Mouse (Mus musculus): Measurements from ENCODE around the gene Tmem253. TPM values are rescaled to one million over a fixed set of nuclear protein-coding genes. Genes with fewer than 3 reads are reported as not detected.
"Not testable (repeated sequence)": the region's sequence is repeated elsewhere in the genome, so short reads cannot be mapped to it uniquely, and the experiment has no call there.

Tmem253 gene
- polyA plus RNA-seq, 1 experiment from 2014 or later = 12.8 TPM

- H3K4me1 ChIP-seq (ENCODE audit: control insufficient read depth, insufficient read depth, low read length) = peaks cover 16% of the 10 kb centered on the region
- 87% methylated on average over 2 of the region's 2 CpGs for WGBS
- ATAC-seq (ENCODE audit: insufficient read depth, low FRiP score) = no peak
- no peak overlapping the region for H3K27ac ChIP-seq (ENCODE audit: low read length)
- H3K9ac ChIP-seq (ENCODE audit: low read length) = no peak overlapping the region
- no peak overlapping the region for H3K4me3 ChIP-seq (replicated peaks; ENCODE audit: low read length)
- no peaks in the 10 kb centered on the region for H3K9me3 ChIP-seq (replicated peaks; ENCODE audit: control insufficient read depth, low read length)
- H3K27me3 ChIP-seq (ENCODE audit: control insufficient read depth, insufficient read depth, low read length) = no peaks in the 10 kb centered on the region
- H3K4me2 ChIP-seq (ENCODE audit: low read depth, low read length) = no peak overlapping the region
- no peaks in the 10 kb centered on the region for H3K36me3 ChIP-seq (ENCODE audit: control insufficient read depth, insufficient read depth, low read length)
Observed at GRCm38 (mm10) chr14:52024133-52024532, 8.7 kb downstream of the Tmem253 start.

- Histone ChIP-seq H3K4me2 (ENCODE audit: low read depth, low read length) (no peak overlapping the region), H3K4me3 (replicated peaks; ENCODE audit: low read length) (no peak overlapping the region), H3K4me1 (ENCODE audit: control insufficient read depth, insufficient read depth, low read length) (peaks cover 12% of the 10 kb centered on the region), H3K27ac (ENCODE audit: low read length) (no peak overlapping the region), H3K9ac (ENCODE audit: low read length) (no peak overlapping the region), H3K27me3 (ENCODE audit: control insufficient read depth, insufficient read depth, low read length) (no peaks in the 10 kb centered on the region), H3K36me3 (ENCODE audit: control insufficient read depth, insufficient read depth, low read length) (no peaks in the 10 kb centered on the region), H3K9me3 (replicated peaks; ENCODE audit: control insufficient read depth, low read length) (no peaks in the 10 kb centered on the region)
- 73% methylated on average over 4 of the region's 4 CpGs for WGBS
- ATAC-seq (ENCODE audit: insufficient read depth, low FRiP score) = no peak
Observed at GRCm38 (mm10) chr14:52026342-52026741, 10.9 kb downstream of the Tmem253 start.

GRCm38 (mm10) chr14:52035926-52036325 lies 20.5 kb downstream of the Tmem253 start:
- Histone ChIP-seq H3K4me3 (replicated peaks; ENCODE audit: low read length) (no peak overlapping the region), H3K4me2 (ENCODE audit: low read depth, low read length) (no peak overlapping the region), H3K9ac (ENCODE audit: low read length) (no peak overlapping the region), H3K27me3 (ENCODE audit: control insufficient read depth, insufficient read depth, low read length) (no peaks in the 10 kb centered on the region), H3K36me3 (ENCODE audit: control insufficient read depth, insufficient read depth, low read length) (no peaks in the 10 kb centered on the region), H3K4me1 (ENCODE audit: control insufficient read depth, insufficient read depth, low read length) (no peaks in the 10 kb centered on the region), H3K9me3 (replicated peaks; ENCODE audit: control insufficient read depth, low read length) (no peaks in the 10 kb centered on the region), H3K27ac (ENCODE audit: low read length) (no peak overlapping the region)
- ATAC-seq (ENCODE audit: insufficient read depth, low FRiP score) = no peak
- WGBS = 76% methylated on average over 6 of the region's 6 CpGs

- no peaks in the 10 kb centered on the region for H3K27me3 ChIP-seq (ENCODE audit: control insufficient read depth, insufficient read depth, low read length)
- no peaks in the 10 kb centered on the region for H3K4me1 ChIP-seq (ENCODE audit: control insufficient read depth, insufficient read depth, low read length)
- no peak overlapping the region for H3K4me3 ChIP-seq (replicated peaks; ENCODE audit: low read length)
- WGBS = 83% methylated on average over 5 of the region's 5 CpGs
- H3K9me3 ChIP-seq (replicated peaks; ENCODE audit: control insufficient read depth, low read length) = no peaks in the 10 kb centered on the region
- ATAC-seq (ENCODE audit: insufficient read depth, low FRiP score) = no peak
- H3K9ac ChIP-seq (ENCODE audit: low read length) = no peak overlapping the region
- H3K36me3 ChIP-seq (ENCODE audit: control insufficient read depth, insufficient read depth, low read length) = no peaks in the 10 kb centered on the region
- H3K27ac ChIP-seq (ENCODE audit: low read length) = no peak overlapping the region
- H3K4me2 ChIP-seq (ENCODE audit: low read depth, low read length) = no peak overlapping the region
Observed at GRCm38 (mm10) chr14:52039332-52039731, 23.9 kb downstream of the Tmem253 start.

- not testable (repeated sequence) for H3K4me1 ChIP-seq (ENCODE audit: control insufficient read depth, insufficient read depth, low read length); H3K36me3 ChIP-seq (ENCODE audit: control insufficient read depth, insufficient read depth, low read length); H3K27ac ChIP-seq (ENCODE audit: low read length); H3K4me3 ChIP-seq (replicated peaks; ENCODE audit: low read length); H3K9me3 ChIP-seq (replicated peaks; ENCODE audit: control insufficient read depth, low read length); ATAC-seq (ENCODE audit: insufficient read depth, low FRiP score); H3K27me3 ChIP-seq (ENCODE audit: control insufficient read depth, insufficient read depth, low read length); H3K4me2 ChIP-seq (ENCODE audit: low read depth, low read length); H3K9ac ChIP-seq (ENCODE audit: low read length)
- WGBS = 59% methylated on average over 3 of the region's 3 CpGs
Observed at GRCm38 (mm10) chr14:52042359-52042758, 26.9 kb downstream of the Tmem253 start, which contains the start of gene Olfr221. Gene Olfr221, minus strand, starts transcription at chr14:52042459.

- H3K27ac ChIP-seq (ENCODE audit: low read length) = no peak overlapping the region
- no peaks in the 10 kb centered on the region for H3K27me3 ChIP-seq (ENCODE audit: control insufficient read depth, insufficient read depth, low read length)
- H3K9ac ChIP-seq (ENCODE audit: low read length) = no peak overlapping the region
- H3K4me2 ChIP-seq (ENCODE audit: low read depth, low read length) = no peak overlapping the region
- 0 out of 2 replicates have a peak, but pooled peaks cover 3% of the 10 kb centered on the region for H3K4me1 ChIP-seq (ENCODE audit: control insufficient read depth, insufficient read depth, low read length)
- H3K36me3 ChIP-seq (ENCODE audit: control insufficient read depth, insufficient read depth, low read length) = no peaks in the 10 kb centered on the region
- no peak overlapping the region for H3K4me3 ChIP-seq (replicated peaks; ENCODE audit: low read length)
- 61% methylated on average over 6 of the region's 6 CpGs for WGBS
- no peak for ATAC-seq (ENCODE audit: insufficient read depth, low FRiP score)
- no peaks in the 10 kb centered on the region for H3K9me3 ChIP-seq (replicated peaks; ENCODE audit: control insufficient read depth, low read length)
Observed at GRCm38 (mm10) chr14:52043446-52043845, 28.0 kb downstream of the Tmem253 start.

- ATAC-seq (ENCODE audit: insufficient read depth, low FRiP score) = peak; percentile 73
- Histone ChIP-seq H3K4me3 (replicated peaks; ENCODE audit: low read length) (no peak overlapping the region), H3K27me3 (ENCODE audit: control insufficient read depth, insufficient read depth, low read length) (no peaks in the 10 kb centered on the region), H3K27ac (ENCODE audit: low read length) (no peak overlapping the region), H3K9me3 (replicated peaks; ENCODE audit: control insufficient read depth, low read length) (no peaks in the 10 kb centered on the region), H3K9ac (ENCODE audit: low read length) (peak overlapping the region; percentile 18; the same call in 1 of the 2 replicates), H3K36me3 (ENCODE audit: control insufficient read depth, insufficient read depth, low read length) (no peaks in the 10 kb centered on the region), H3K4me2 (ENCODE audit: low read depth, low read length) (no peak overlapping the region), H3K4me1 (ENCODE audit: control insufficient read depth, insufficient read depth, low read length) (0 out of 2 replicates have a peak, but pooled peaks cover 3% of the 10 kb centered on the region)
- 6% methylated on average over 8 of the region's 8 CpGs for WGBS
Observed at GRCm38 (mm10) chr14:52044901-52045678, 29.6 kb downstream of the Tmem253 start.

- Histone ChIP-seq H3K36me3 (ENCODE audit: control insufficient read depth, insufficient read depth, low read length) (no peaks in the 10 kb centered on the region), H3K27me3 (ENCODE audit: control insufficient read depth, insufficient read depth, low read length) (no peaks in the 10 kb centered on the region), H3K27ac (ENCODE audit: low read length) (no peak overlapping the region), H3K9ac (ENCODE audit: low read length) (no peak overlapping the region), H3K4me2 (ENCODE audit: low read depth, low read length) (no peak overlapping the region), H3K4me1 (ENCODE audit: control insufficient read depth, insufficient read depth, low read length) (0 out of 2 replicates have a peak, but pooled peaks cover 3% of the 10 kb centered on the region), H3K9me3 (replicated peaks; ENCODE audit: control insufficient read depth, low read length) (no peaks in the 10 kb centered on the region), H3K4me3 (replicated peaks; ENCODE audit: low read length) (no peak overlapping the region)
- no peak for ATAC-seq (ENCODE audit: insufficient read depth, low FRiP score)
- 77% methylated on average over 9 of the region's 9 CpGs for WGBS
Observed at GRCm38 (mm10) chr14:52045966-52046565, 30.6 kb downstream of the Tmem253 start.

- not testable (repeated sequence) for H3K36me3 ChIP-seq (ENCODE audit: control insufficient read depth, insufficient read depth, low read length); H3K4me2 ChIP-seq (ENCODE audit: low read depth, low read length); H3K27ac ChIP-seq (ENCODE audit: low read length); H3K27me3 ChIP-seq (ENCODE audit: control insufficient read depth, insufficient read depth, low read length); H3K9ac ChIP-seq (ENCODE audit: low read length); H3K4me3 ChIP-seq (replicated peaks; ENCODE audit: low read length); H3K9me3 ChIP-seq (replicated peaks; ENCODE audit: control insufficient read depth, low read length); H3K4me1 ChIP-seq (ENCODE audit: control insufficient read depth, insufficient read depth, low read length); ATAC-seq (ENCODE audit: insufficient read depth, low FRiP score)
- 88% methylated on average over 3 of the region's 3 CpGs for WGBS
Observed at GRCm38 (mm10) chr14:52052720-52053119, 37.3 kb downstream of the Tmem253 start.

Data from stomach, embryonic 16.5 days (tissue).